Mouse (Mus musculus): ENCODE measurements around the gene Adk. TPM values are rescaled to one million over a fixed set of nuclear protein-coding genes. Genes with fewer than 3 reads are reported as not detected.

Adk gene
- total and polyA plus RNA-seq, 3 experiments: 47.9 to 129 (median 59.0) TPM

DNA sequence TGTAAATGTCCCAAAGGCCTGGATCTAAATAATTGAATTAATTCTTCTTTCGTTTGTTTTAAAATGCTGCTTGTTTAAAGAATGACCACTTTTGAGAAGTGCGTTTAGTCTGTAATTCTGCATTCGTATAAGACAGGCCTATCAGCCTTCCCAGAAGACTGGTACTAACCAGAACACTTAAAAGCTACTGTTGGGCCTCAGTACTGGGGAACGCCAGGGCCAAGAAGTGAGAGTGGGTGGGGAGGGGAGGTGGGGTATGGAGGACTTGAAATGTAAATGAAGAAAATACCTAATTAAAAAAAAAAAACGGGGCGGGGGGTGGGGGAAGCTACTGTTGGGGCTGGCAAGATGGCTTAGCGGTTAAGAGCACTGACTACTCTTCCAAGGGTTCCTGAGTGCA is 347.1 kb downstream of the Adk start:
- TF ChIP-seq PAX5 (IDR thresholded peaks at IDR 0.05; ENCODE audit: low read length) (no peak), ZC3H11A (IDR thresholded peaks at IDR 0.05; ENCODE audit: low read depth, low read length) (no peak), GABPA (IDR thresholded peaks at IDR 0.05; ENCODE audit: insufficient replicate concordance, low read depth, low read length) (no peak), E2F4 (IDR thresholded peaks at IDR 0.05; ENCODE audit: insufficient replicate concordance, low read depth, low read length) (no peak), NRF1 (IDR thresholded peaks at IDR 0.05; ENCODE audit: low read depth, low read length) (no peak), ZNF384 (IDR thresholded peaks at IDR 0.05; ENCODE audit: low read depth, low read length) (no peak), CHD2 (IDR thresholded peaks at IDR 0.05; ENCODE audit: low read length) (no peak), MAFK (IDR thresholded peaks at IDR 0.05; ENCODE audit: insufficient replicate concordance, low read length) (no peak), ETS1 (conservative IDR thresholded peaks at IDR 0.05; ENCODE audit: low read depth, low read length) (no peak), MAX (IDR thresholded peaks at IDR 0.05; ENCODE audit: low read length) (no peak), ZKSCAN1 (IDR thresholded peaks at IDR 0.05; ENCODE audit: borderline replicate concordance, low read depth, low read length) (no peak), POLR2A (IDR thresholded peaks at IDR 0.05; ENCODE audit: low read depth, low read length) (no peak), TBP (conservative IDR thresholded peaks at IDR 0.05; ENCODE audit: low read depth, low read length) (no peak), EP300 (IDR thresholded peaks at IDR 0.05; ENCODE audit: low read length) (no peak), USF2 (conservative IDR thresholded peaks at IDR 0.05; ENCODE audit: low read depth, low read length) (no peak)
- H3K4me3 ChIP-seq (replicated peaks in 1 of 3; ENCODE audit: low read depth in 2 of 3, low read length in 2 of 3, poor library complexity in 1 of 3): no peak overlapping the region
- no peak overlapping the region for H3K27ac ChIP-seq (ENCODE audit: insufficient read depth, low read depth)
- no peaks in the 10 kb centered on the region for H3K27me3 ChIP-seq (replicated peaks)
- no peak overlapping the region for H3K4me2 ChIP-seq (ENCODE audit: insufficient read depth, low read depth, poor library complexity, severe bottlenecking)
- no peaks in the 10 kb centered on the region for H3K79me2 ChIP-seq (replicated peaks; ENCODE audit: control insufficient read depth, extremely low read depth, insufficient read depth, poor library complexity, severe bottlenecking)
- peaks cover 0 to 9% of the 10 kb centered on the region in 2 experiments; a peak in 3 of 4 replicates for H3K4me1 ChIP-seq (ENCODE audit: control insufficient read depth in 1 of 2, insufficient read depth in 2 of 2)
- DNase-seq (ENCODE audit: extremely low read depth): no peak
- dilution Hi-C loops (cut with MboI; ENCODE audit: extremely low pct_ligation_motif_present, extremely low pct_unique_long_range_greater_than_20kb, low sequenced_read_pairs) (no loop called here), in situ Hi-C loops (cut with MboI; ENCODE audit: low pct_ligation_motif_present, low pct_unique_long_range_greater_than_20kb, low sequenced_read_pairs) (no loop called here)
- H3K36me3 ChIP-seq (replicated peaks in 1 of 2; ENCODE audit: control insufficient read depth in 1 of 2, insufficient read depth in 1 of 2, low read length in 1 of 2): no peaks in the 10 kb centered on the region
- no peak overlapping the region for H3K9ac ChIP-seq (ENCODE audit: insufficient read depth, low read depth)
- H3K9me3 ChIP-seq (replicated peaks; ENCODE audit: low read length): no peaks in the 10 kb centered on the region

DNA sequence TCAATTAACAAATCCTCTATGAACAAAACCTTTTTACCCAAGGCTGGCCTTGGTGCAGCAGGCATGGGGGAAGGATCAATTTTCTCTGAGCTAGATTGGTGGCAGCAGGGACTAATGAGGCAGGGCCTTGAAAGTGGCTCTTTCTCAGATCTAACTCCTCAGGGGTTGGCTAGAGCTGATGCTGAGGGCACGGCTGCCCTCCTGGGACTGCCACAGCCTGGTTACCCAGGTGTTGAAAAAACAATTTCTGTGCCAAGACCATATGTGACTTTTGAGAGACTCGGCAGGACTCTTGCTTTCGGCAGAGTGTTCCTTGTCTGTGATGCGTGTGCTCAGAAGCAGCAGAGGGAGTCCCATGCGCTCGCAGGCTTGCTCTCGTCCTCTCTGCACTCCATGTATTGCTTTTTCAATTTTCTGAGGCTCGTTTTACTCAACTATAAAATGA is 349.8 kb downstream of the Adk start:
- dilution Hi-C loops (cut with MboI; ENCODE audit: extremely low pct_ligation_motif_present, extremely low pct_unique_long_range_greater_than_20kb, low sequenced_read_pairs): no loop called here
- no peak overlapping the region for H3K9ac ChIP-seq (ENCODE audit: insufficient read depth, low read depth)
- no peak for TF ChIP-seq TCF12 (IDR thresholded peaks at IDR 0.05; ENCODE audit: low read depth, low read length)
- TF ChIP-seq CTCF (conservative IDR thresholded peaks at IDR 0.05 in 1 of 2, IDR thresholded peaks at IDR 0.05 in 1 of 2; ENCODE audit: low read depth in 2 of 2, low read length in 2 of 2): no peak
- TF ChIP-seq NELFE (IDR thresholded peaks at IDR 0.05; ENCODE audit: low read depth, low read length): no peak
- no peak for TF ChIP-seq NRF1 (IDR thresholded peaks at IDR 0.05; ENCODE audit: low read depth, low read length)
- no peak for TF ChIP-seq RCOR1 (conservative IDR thresholded peaks at IDR 0.05; ENCODE audit: low read depth, low read length)
- TF ChIP-seq ZKSCAN1 (IDR thresholded peaks at IDR 0.05; ENCODE audit: borderline replicate concordance, low read depth, low read length): no peak
- TF ChIP-seq MAZ (IDR thresholded peaks at IDR 0.05; ENCODE audit: low read depth, low read length): no peak
- TF ChIP-seq ZMIZ1 (IDR thresholded peaks at IDR 0.05; ENCODE audit: low read depth, low read length): no peak
- no peak for TF ChIP-seq IRF4 (IDR thresholded peaks at IDR 0.05; ENCODE audit: low read depth, low read length)
- no peak for TF ChIP-seq MEF2A (IDR thresholded peaks at IDR 0.05; ENCODE audit: borderline replicate concordance, low read depth, low read length)
- TF ChIP-seq USF2 (conservative IDR thresholded peaks at IDR 0.05; ENCODE audit: low read depth, low read length): no peak
- no peak for TF ChIP-seq UBTF (IDR thresholded peaks at IDR 0.05; ENCODE audit: low read depth, low read length)
- no peak for TF ChIP-seq TBP (conservative IDR thresholded peaks at IDR 0.05; ENCODE audit: low read depth, low read length)

More for the DNA sequence above, 349.8 kb downstream of the Adk start:
- DNase-seq (ENCODE audit: extremely low read depth): peak; percentile 0
- in situ Hi-C loops (cut with MboI; ENCODE audit: low pct_ligation_motif_present, low pct_unique_long_range_greater_than_20kb, low sequenced_read_pairs): no loop called here
- Histone ChIP-seq H3K27me3 (replicated peaks) (no peaks in the 10 kb centered on the region), H3K4me2 (ENCODE audit: insufficient read depth, low read depth, poor library complexity, severe bottlenecking) (no peak overlapping the region), H3K36me3 (replicated peaks in 1 of 2; ENCODE audit: control insufficient read depth in 1 of 2, insufficient read depth in 1 of 2, low read length in 1 of 2) (no peaks in the 10 kb centered on the region), H3K79me2 (replicated peaks; ENCODE audit: control insufficient read depth, extremely low read depth, insufficient read depth, poor library complexity, severe bottlenecking) (no peaks in the 10 kb centered on the region), H3K4me1 (ENCODE audit: control insufficient read depth in 1 of 2, insufficient read depth in 2 of 2) (peaks cover 0 to 9% of the 10 kb centered on the region in 2 experiments; a peak in 3 of 4 replicates), H3K9me3 (replicated peaks; ENCODE audit: low read length) (no peaks in the 10 kb centered on the region), H3K4me3 (replicated peaks in 1 of 3; ENCODE audit: low read depth in 2 of 3, low read length in 2 of 3, poor library complexity in 1 of 3) (no peak overlapping the region), H3K27ac (ENCODE audit: insufficient read depth, low read depth) (no peak overlapping the region)

All from CH12.LX (cell line).